Mouse (Mus musculus): ENCODE measurements around the gene Unk.

GRCm38 (mm10) chr11:116060596-116060995 is 30.5 kb downstream of the Unk start:
- TF ChIP-seq CTCF (IDR thresholded peaks at IDR 0.05; ENCODE audit: low read depth, low read length) (no peak), POLR2A (IDR thresholded peaks at IDR 0.05; ENCODE audit: borderline replicate concordance, low read depth, low read length) (no peak)
